Mouse (Mus musculus) testis, adult 2 months (tissue): Measurements from ENCODE around the gene Ttc39b. TPM values are rescaled to one million over a fixed set of nuclear protein-coding genes. Genes with fewer than 3 reads are reported as not detected.
A peak's percentile ranks its signal among the peaks of the same experiment; 100 is the strongest.

Source experiments
- H3K27ac ChIP-seq: fragments of 200-500 bp; 2 replicates; pipeline ENCODE4 v1.5.1; 2012; ENCODE audit warnings: low read depth, low read length; ENCODE audit not compliant: control insufficient read depth, insufficient read depth
- H3K27me3 ChIP-seq: fragments of 200-500 bp; 2 replicates; pipeline ENCODE4 v1.6.1; 2012; ENCODE audit warnings: mild to moderate bottlenecking, low read length, moderate library complexity; ENCODE audit not compliant: control insufficient read depth, insufficient read depth
- H3K36me3 ChIP-seq: fragments of 200-500 bp; 2 replicates; pipeline ENCODE4 v1.6.1; 2012; ENCODE audit warnings: mild to moderate bottlenecking, low read length; ENCODE audit not compliant: control insufficient read depth, insufficient read depth
- H3K4me1 ChIP-seq: fragments of 200-500 bp; 2 replicates; pipeline ENCODE4 v1.6.1; 2012; ENCODE audit warnings: low read length; ENCODE audit not compliant: control insufficient read depth, insufficient read depth
- H3K4me3 ChIP-seq: fragments of 200-500 bp; 2 replicates; pipeline ENCODE4 v1.5.1; 2012; ENCODE audit warnings: low read depth, mild to moderate bottlenecking, low read length, moderate library complexity, mixed read lengths; ENCODE audit not compliant: control insufficient read depth
- CTCF ChIP-seq: fragments of 200-500 bp; IDR thresholded peaks from 2 replicates; pipeline ENCODE4 v1.5.1; 2012; ENCODE audit warnings: low read depth, mild to moderate bottlenecking, inconsistent platforms, low read length, moderate library complexity; ENCODE audit not compliant: control insufficient read depth, insufficient read depth, insufficient replicate concordance
- POLR2A ChIP-seq: fragments of 200-500 bp; IDR thresholded peaks from 2 replicates; pipeline ENCODE4 v1.6.1; 2012; ENCODE audit warnings: low read depth, mild to moderate bottlenecking, inconsistent platforms, low read length, moderate library complexity; ENCODE audit not compliant: control insufficient read depth
- polyA plus RNA-seq: library from polyadenylated mRNA; depleted of rRNA; stranded (reverse); fragments of >200 nt; gene quantifications from 2 replicates; pipeline ENCODE4 v1.2.3, GENCODE M21; 2012; rRNA removed

Ttc39b gene
- polyA plus RNA-seq, result 4.9 and 6.6 TPM in 2 replicates

DNA sequence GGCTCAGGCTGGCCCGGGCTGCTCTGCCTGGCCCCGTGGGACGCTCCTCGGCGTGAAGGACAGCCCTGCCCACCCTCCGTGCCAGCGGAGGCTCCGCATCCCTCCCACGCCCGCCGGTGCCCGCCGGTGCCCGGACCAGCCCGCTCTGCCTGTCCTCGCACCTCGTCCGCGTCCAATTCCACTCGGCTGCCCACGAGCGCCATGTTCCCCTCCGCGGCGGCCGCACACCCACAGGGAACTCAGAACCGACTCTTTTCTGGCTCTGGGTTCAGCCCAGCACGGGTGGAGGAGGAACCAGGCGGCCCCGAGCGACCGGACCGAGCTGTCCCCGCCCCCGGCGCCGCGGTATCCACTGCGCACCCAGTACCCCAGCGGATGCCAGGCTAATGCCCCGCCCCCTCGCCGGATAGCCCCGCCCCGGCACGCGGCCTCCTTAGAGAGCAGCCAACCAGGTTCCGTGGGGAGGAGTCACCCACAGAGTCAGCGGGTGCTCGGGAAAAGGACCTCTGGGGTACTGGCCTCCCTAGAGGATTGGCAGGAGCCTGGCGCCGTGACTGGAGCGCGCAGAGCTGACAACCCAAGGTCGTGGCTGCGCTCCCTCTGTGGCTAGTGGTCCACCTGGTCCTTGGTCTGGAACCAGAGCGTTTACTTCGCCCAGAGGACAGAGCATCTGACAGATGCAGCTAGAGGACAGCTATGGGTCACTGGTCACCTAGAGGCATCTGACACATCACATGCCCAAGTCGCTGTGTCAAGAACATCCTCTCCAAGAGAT, at the start of gene Ttc39b:
TSS of gene Ttc39b (minus strand) at position 346 of the 775 bp plus-strand sequence.
- Histone ChIP-seq H3K27me3 (no peaks in the 10 kb centered on the region), H3K4me1 (peaks cover 3% of the 10 kb centered on the region), H3K4me3 (peak within 1 kb of the TSS; percentile 93), H3K27ac (peak within 1 kb of the TSS; percentile 87), H3K36me3 (no peaks in the 10 kb centered on the region)
- TF ChIP-seq POLR2A (0 out of 2 replicates have a peak, but pooled peaks have one; percentile 22), CTCF (no peak)

- no peak overlapping the region for H3K4me3 ChIP-seq
- no peaks in the 10 kb centered on the region for H3K36me3 ChIP-seq
- no peaks in the 10 kb centered on the region for H3K27me3 ChIP-seq
- H3K4me1 ChIP-seq, result no peaks in the 10 kb centered on the region
- TF ChIP-seq POLR2A (no peak), CTCF (no peak)
- no peak overlapping the region for H3K27ac ChIP-seq
These were observed 49.3 kb upstream of the Ttc39b start for GRCm38 (mm10) chr4:83373381-83373780.

DNA sequence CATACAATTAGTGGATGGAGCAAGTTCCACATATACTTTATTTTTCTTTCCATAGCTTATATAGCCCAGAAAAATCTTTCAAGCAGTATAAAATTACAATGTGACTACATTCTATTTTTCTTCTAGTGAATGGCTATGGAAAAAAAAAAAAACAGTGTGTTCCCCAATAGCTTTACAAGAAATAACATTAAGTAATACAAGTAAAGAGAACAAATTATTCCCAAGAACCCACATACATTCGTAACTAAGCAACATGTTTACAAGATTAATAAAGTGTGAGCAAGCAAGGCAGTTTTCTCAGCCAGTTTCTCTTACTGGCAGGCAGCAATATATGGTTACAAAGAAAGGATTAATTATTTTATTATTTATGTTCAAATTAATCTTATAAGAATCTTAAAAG, 33.7 kb upstream of the Ttc39b start:
- Histone ChIP-seq H3K27ac (no peak overlapping the region), H3K4me1 (no peaks in the 10 kb centered on the region), H3K4me3 (no peak overlapping the region), H3K27me3 (no peaks in the 10 kb centered on the region), H3K36me3 (no peaks in the 10 kb centered on the region)
- TF ChIP-seq CTCF (no peak), POLR2A (no peak)

DNA sequence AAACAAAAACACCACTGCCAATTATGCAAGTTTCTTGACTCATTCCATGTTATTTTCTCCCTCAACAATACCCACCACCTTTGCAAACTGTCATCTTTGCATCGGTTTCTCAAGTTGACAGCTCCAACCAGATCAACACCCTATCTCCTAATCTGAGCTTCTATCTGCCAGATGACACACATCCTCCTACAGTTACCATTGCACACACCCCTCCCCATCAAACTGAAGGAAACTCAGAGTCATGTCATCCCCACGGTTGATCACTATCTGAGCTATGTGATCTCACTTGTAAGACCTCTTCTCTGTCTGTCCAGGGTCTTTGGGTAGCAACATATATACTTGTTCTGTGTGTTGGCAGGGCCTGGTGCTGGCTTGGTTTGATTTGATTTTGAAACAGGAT, 30.7 kb upstream of the Ttc39b start:
- H3K36me3 ChIP-seq, result no peaks in the 10 kb centered on the region
- no peak overlapping the region for H3K27ac ChIP-seq
- H3K4me1 ChIP-seq, result no peaks in the 10 kb centered on the region
- H3K27me3 ChIP-seq, result no peaks in the 10 kb centered on the region
- TF ChIP-seq POLR2A (no peak), CTCF (no peak)
- H3K4me3 ChIP-seq, result no peak overlapping the region

GRCm38 (mm10) chr4:83353949-83354348, 29.9 kb upstream of the Ttc39b start:
- TF ChIP-seq CTCF, result no peak
- no peak for TF ChIP-seq POLR2A
- Histone ChIP-seq H3K4me3 (no peak overlapping the region), H3K27ac (no peak overlapping the region)

DNA sequence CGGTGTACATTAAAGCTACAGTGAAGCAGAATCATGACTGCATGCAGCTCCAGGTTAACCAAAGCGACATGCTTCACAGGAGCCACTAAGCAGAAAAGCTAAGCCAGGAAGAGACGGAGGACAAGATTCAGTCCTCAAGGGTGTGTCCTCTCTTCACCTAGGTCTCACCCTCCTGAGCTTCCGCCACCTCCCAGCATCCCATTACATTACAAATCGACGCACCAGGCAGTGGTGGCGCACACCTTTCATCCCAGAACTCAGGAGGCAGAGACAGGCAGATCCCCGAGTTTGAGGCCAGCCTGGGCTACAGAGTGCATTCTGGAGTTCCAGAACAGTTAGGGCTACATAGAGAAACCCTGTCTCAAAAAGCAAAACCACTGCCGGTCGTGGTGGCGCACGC, 29.2 kb upstream of the Ttc39b start:
- no peak overlapping the region for H3K27ac ChIP-seq
- no peaks in the 10 kb centered on the region for H3K27me3 ChIP-seq
- H3K36me3 ChIP-seq, result no peaks in the 10 kb centered on the region
- H3K4me1 ChIP-seq, result no peaks in the 10 kb centered on the region
- TF ChIP-seq CTCF (no peak), POLR2A (no peak)
- H3K4me3 ChIP-seq, result no peak overlapping the region

More at GRCm38 (mm10) chr4:83353949-83354348, 29.9 kb upstream of the Ttc39b start:
- no peaks in the 10 kb centered on the region for H3K27me3 ChIP-seq
- no peaks in the 10 kb centered on the region for H3K36me3 ChIP-seq
- no peaks in the 10 kb centered on the region for H3K4me1 ChIP-seq

GRCm38 (mm10) chr4:83350719-83351118, 26.7 kb upstream of the Ttc39b start:
- Histone ChIP-seq H3K27ac (no peak overlapping the region), H3K27me3 (no peaks in the 10 kb centered on the region), H3K36me3 (no peaks in the 10 kb centered on the region), H3K4me1 (no peaks in the 10 kb centered on the region), H3K4me3 (no peak overlapping the region)
- TF ChIP-seq CTCF, result no peak
- no peak for TF ChIP-seq POLR2A
